Mouse (Mus musculus): Measurements from ENCODE around the gene Has1. TPM values are rescaled to one million over a fixed set of nuclear protein-coding genes. Genes with fewer than 3 reads are reported as not detected.
A peak's percentile ranks its signal among the peaks of the same experiment; 100 is the strongest.

Has1 gene
- polyA plus RNA-seq, 1 experiment, result 0.50 TPM

GRCm38 (mm10) chr17:17829052-17829785 is 25.8 kb downstream of the Has1 start:
- 19% methylated on average over 6 of the region's 6 CpGs for WGBS
- H3K36me3 ChIP-seq (ENCODE audit: control insufficient read depth, insufficient read depth, low read length), result no peaks in the 10 kb centered on the region
- H3K4me3 ChIP-seq (ENCODE audit: control insufficient read depth, insufficient read depth, low read length), result 0 out of 2 replicates have a peak overlapping the region, but pooled peaks have one; percentile 16
- TF ChIP-seq CTCF (IDR thresholded peaks at IDR 0.05; ENCODE audit: borderline replicate concordance, control insufficient read depth, extremely low read depth, insufficient read depth, low read length, poor library complexity) (no peak), POLR2A (IDR thresholded peaks at IDR 0.05; ENCODE audit: control insufficient read depth, extremely low read depth, insufficient read depth, low read length, poor library complexity) (no peak)
- H3K27me3 ChIP-seq (ENCODE audit: control insufficient read depth, insufficient read depth, low read length), result no peaks in the 10 kb centered on the region; the same call in 1 of the 2 replicates
- H3K4me1 ChIP-seq (replicated peaks; ENCODE audit: control insufficient read depth, insufficient read depth, low read length), result peaks cover 16% of the 10 kb centered on the region
- DNase-seq, result no peak
- H3K27ac ChIP-seq (ENCODE audit: control insufficient read depth, insufficient read depth, low read length), result no peak overlapping the region

DNA sequence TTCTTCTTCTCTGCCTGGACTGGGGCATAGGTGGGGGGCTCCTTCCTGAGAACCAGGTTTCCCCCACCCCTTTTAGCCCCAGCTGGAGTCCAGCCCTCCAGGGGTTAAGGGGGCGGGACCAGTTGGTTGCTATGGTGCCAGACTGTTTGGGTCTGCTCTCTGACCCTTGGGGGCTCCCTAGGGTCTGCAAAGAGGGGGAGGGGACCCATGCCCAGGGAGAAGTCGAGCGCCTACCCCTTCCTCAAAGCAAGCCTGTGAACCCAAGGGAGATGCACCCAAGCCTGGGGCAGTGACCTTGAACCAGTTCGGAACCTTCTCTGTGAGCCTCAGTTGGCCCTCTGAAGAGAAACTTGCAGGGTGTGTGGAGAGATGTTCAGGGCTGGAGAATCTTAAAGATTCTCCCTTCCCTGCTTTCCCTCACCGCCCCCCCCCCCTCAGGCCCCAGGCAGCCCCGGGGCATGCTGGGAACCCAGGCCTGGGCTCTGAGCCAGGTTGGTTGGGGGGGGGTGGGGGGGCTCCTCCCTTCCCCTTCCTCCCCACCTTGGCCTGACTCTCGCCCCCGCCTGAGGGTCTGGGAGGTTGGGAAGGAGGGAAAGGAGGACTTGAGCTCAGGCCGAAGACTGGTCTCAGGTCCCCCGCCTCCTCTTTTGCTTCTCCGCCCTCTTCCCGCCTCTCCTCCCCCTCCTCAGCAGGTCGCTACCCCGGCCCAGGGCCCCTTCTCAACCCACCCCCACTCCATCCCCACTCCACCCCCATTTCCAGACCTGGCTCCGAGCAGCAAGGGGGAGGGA is 26.6 kb downstream of the Has1 start:
- no peak for DNase-seq
- Histone ChIP-seq H3K27ac (ENCODE audit: control insufficient read depth, insufficient read depth, low read length) (no peak overlapping the region), H3K4me3 (ENCODE audit: control insufficient read depth, insufficient read depth, low read length) (peak overlapping the region; percentile 16), H3K4me1 (replicated peaks; ENCODE audit: control insufficient read depth, insufficient read depth, low read length) (peaks cover 16% of the 10 kb centered on the region), H3K36me3 (ENCODE audit: control insufficient read depth, insufficient read depth, low read length) (no peaks in the 10 kb centered on the region), H3K27me3 (ENCODE audit: control insufficient read depth, insufficient read depth, low read length) (no peaks in the 10 kb centered on the region; the same call in 1 of the 2 replicates)
- TF ChIP-seq CTCF (IDR thresholded peaks at IDR 0.05; ENCODE audit: borderline replicate concordance, control insufficient read depth, extremely low read depth, insufficient read depth, low read length, poor library complexity), result no peak
- TF ChIP-seq POLR2A (IDR thresholded peaks at IDR 0.05; ENCODE audit: control insufficient read depth, extremely low read depth, insufficient read depth, low read length, poor library complexity), result no peak
- WGBS, result 11% methylated on average over 13 of the region's 15 CpGs

DNA sequence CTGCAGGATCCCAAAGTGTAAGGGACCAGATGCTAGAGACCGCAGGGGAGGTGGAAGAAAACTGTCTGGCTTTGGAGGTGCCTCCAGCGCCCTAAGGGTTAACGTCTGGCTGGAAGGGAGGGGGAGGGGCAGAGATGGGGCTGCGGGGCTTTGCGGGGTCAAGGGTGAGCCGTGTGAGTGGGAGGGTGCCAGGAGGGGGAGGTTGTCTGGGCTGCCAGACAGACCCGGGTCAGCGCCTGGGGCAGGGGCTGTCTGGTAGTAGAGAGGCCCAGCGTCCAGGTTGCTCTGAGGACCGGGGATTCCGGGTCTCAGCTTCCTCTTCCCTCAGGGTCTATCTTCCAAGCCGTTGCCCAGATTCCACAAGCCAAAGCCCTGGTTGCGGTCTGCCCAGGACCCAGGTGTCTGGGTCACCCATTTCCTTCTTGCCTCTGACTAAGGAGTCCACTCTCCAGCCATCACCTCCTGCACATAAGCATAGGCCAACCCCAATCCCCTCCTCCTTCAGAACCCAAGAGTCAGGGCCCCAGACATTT is 27.3 kb downstream of the Has1 start:
- no peak overlapping the region for H3K27ac ChIP-seq (ENCODE audit: control insufficient read depth, insufficient read depth, low read length)
- TF ChIP-seq CTCF (IDR thresholded peaks at IDR 0.05; ENCODE audit: borderline replicate concordance, control insufficient read depth, extremely low read depth, insufficient read depth, low read length, poor library complexity) (no peak), POLR2A (IDR thresholded peaks at IDR 0.05; ENCODE audit: control insufficient read depth, extremely low read depth, insufficient read depth, low read length, poor library complexity) (no peak)
- H3K4me1 ChIP-seq (replicated peaks; ENCODE audit: control insufficient read depth, insufficient read depth, low read length), result peaks cover 16% of the 10 kb centered on the region
- peak overlapping the region; percentile 7 for H3K4me3 ChIP-seq (ENCODE audit: control insufficient read depth, insufficient read depth, low read length)
- WGBS, result 3% methylated on average over 13 of the region's 13 CpGs
- DNase-seq, result no peak
- H3K27me3 ChIP-seq (ENCODE audit: control insufficient read depth, insufficient read depth, low read length), result no peaks in the 10 kb centered on the region; the same call in 1 of the 2 replicates
- no peaks in the 10 kb centered on the region for H3K36me3 ChIP-seq (ENCODE audit: control insufficient read depth, insufficient read depth, low read length)

- WGBS, result 2% methylated on average over 38 of the region's 42 CpGs
Measured at GRCm38 (mm10) chr17:17826751-17827657, 28.0 kb downstream of the Has1 start, which contains the start of gene Spaca6. TSS of gene Spaca6 (plus strand) at chr17:17827158.

GRCm38 (mm10) chr17:17825921-17826591 is 28.9 kb downstream of the Has1 start:
- H3K4me3 ChIP-seq (ENCODE audit: control insufficient read depth, insufficient read depth, low read length), result peak overlapping the region; percentile 41
- no peaks in the 10 kb centered on the region for H3K36me3 ChIP-seq (ENCODE audit: control insufficient read depth, insufficient read depth, low read length)
- H3K4me1 ChIP-seq (replicated peaks; ENCODE audit: control insufficient read depth, insufficient read depth, low read length), result peaks cover 16% of the 10 kb centered on the region
- DNase-seq, result no peak
- H3K27me3 ChIP-seq (ENCODE audit: control insufficient read depth, insufficient read depth, low read length), result no peaks in the 10 kb centered on the region; the same call in 1 of the 2 replicates
- TF ChIP-seq CTCF (IDR thresholded peaks at IDR 0.05; ENCODE audit: borderline replicate concordance, control insufficient read depth, extremely low read depth, insufficient read depth, low read length, poor library complexity), result no peak
- TF ChIP-seq POLR2A (IDR thresholded peaks at IDR 0.05; ENCODE audit: control insufficient read depth, extremely low read depth, insufficient read depth, low read length, poor library complexity), result no peak
- no peak overlapping the region for H3K27ac ChIP-seq (ENCODE audit: control insufficient read depth, insufficient read depth, low read length)
- whole genome bisulfite sequencing, result 7% methylated on average over 20 of the region's 22 CpGs

More at GRCm38 (mm10) chr17:17826751-17827657, 28.0 kb downstream of the Has1 start, which contains the start of gene Spaca6:
- Histone ChIP-seq H3K4me1 (replicated peaks; ENCODE audit: control insufficient read depth, insufficient read depth, low read length) (peaks cover 16% of the 10 kb centered on the region), H3K4me3 (ENCODE audit: control insufficient read depth, insufficient read depth, low read length) (peak within 1 kb of the TSS; percentile 41), H3K27me3 (ENCODE audit: control insufficient read depth, insufficient read depth, low read length) (no peaks in the 10 kb centered on the region; the same call in 1 of the 2 replicates), H3K36me3 (ENCODE audit: control insufficient read depth, insufficient read depth, low read length) (no peaks in the 10 kb centered on the region), H3K27ac (ENCODE audit: control insufficient read depth, insufficient read depth, low read length) (no peak within 1 kb of the TSS)
- no peak for TF ChIP-seq POLR2A (IDR thresholded peaks at IDR 0.05; ENCODE audit: control insufficient read depth, extremely low read depth, insufficient read depth, low read length, poor library complexity)
- no peak for TF ChIP-seq CTCF (IDR thresholded peaks at IDR 0.05; ENCODE audit: borderline replicate concordance, control insufficient read depth, extremely low read depth, insufficient read depth, low read length, poor library complexity)
- no peak for DNase-seq
